Mouse (Mus musculus): ENCODE data around the gene Zfp36l2.

GRCm38 (mm10) chr17:84233758-84234157, 46.0 kb upstream of the Zfp36l2 start:
- TF ChIP-seq CTCF (conservative IDR thresholded peaks at IDR 0.05 in 1 of 2, IDR thresholded peaks at IDR 0.05 in 1 of 2; ENCODE audit: low read depth in 2 of 2, low read length in 2 of 2) (no peak), TCF12 (IDR thresholded peaks at IDR 0.05; ENCODE audit: low read depth, low read length) (no peak), CHD1 (IDR thresholded peaks at IDR 0.05; ENCODE audit: low read depth, low read length) (no peak), NELFE (IDR thresholded peaks at IDR 0.05; ENCODE audit: low read depth, low read length) (no peak), HCFC1 (IDR thresholded peaks at IDR 0.05; ENCODE audit: low read depth, low read length) (no peak), ELF1 (IDR thresholded peaks at IDR 0.05; ENCODE audit: low read depth, low read length) (no peak), USF1 (IDR thresholded peaks at IDR 0.05; ENCODE audit: low read depth, low read length) (no peak), MAX (IDR thresholded peaks at IDR 0.05; ENCODE audit: low read length) (no peak)
